Mouse (Mus musculus) embryonic facial prominence, embryonic 15.5 days (tissue): ENCODE measurements at regions not wholly inside any gene's neighbourhood (a gene's known extent, or its start where the extent isn't known, plus 50 kb on each side); places are given as distances from the start of the nearest gene placed in this dataset.

Experiments used
- ATAC-seq: fragments of 200-750 bp; cut with Nextera tagmentation; 2 replicates; pipeline ENCODE4 v1.8.0; 2017; ENCODE audit warnings: low read depth, moderate TSS enrichment; ENCODE audit not compliant: insufficient number of reproducible peaks, low FRiP score, low TSS enrichment
- H3K27ac ChIP-seq: fragments of 300-500 bp; sonication (generic); replicated peaks from 2 replicates; pipeline ENCODE4 v1.5.1; 2015; ENCODE audit warnings: mild to moderate bottlenecking, inconsistent platforms
- H3K27me3 ChIP-seq: fragments of 300-500 bp; sonication (generic); 2 replicates; pipeline ENCODE4 v1.6.1; 2015; ENCODE audit warnings: inconsistent platforms
- H3K36me3 ChIP-seq: fragments of 300-500 bp; sonication (generic); 2 replicates; pipeline ENCODE4 v1.6.1; 2015; ENCODE audit warnings: mild to moderate bottlenecking, inconsistent platforms
- H3K4me1 ChIP-seq: fragments of 300-500 bp; sonication (generic); 2 replicates; pipeline ENCODE4 v1.6.1; 2015; ENCODE audit warnings: inconsistent platforms
- H3K4me2 ChIP-seq: fragments of 300-500 bp; sonication (generic); replicated peaks from 2 replicates; pipeline ENCODE4 v1.6.1; 2015; ENCODE audit warnings: mild to moderate bottlenecking, inconsistent platforms
- H3K4me3 ChIP-seq: fragments of 300-500 bp; sonication (generic); replicated peaks from 2 replicates; pipeline ENCODE4 v1.5.1; 2015; ENCODE audit warnings: mild to moderate bottlenecking, inconsistent platforms
- H3K9ac ChIP-seq: fragments of 300-500 bp; sonication (generic); 2 replicates; pipeline ENCODE4 v1.6.1; 2015; ENCODE audit warnings: inconsistent platforms
- H3K9me3 ChIP-seq: fragments of 300-500 bp; sonication (generic); replicated peaks from 2 replicates; pipeline ENCODE4 v1.6.1; 2016; ENCODE audit warnings: inconsistent platforms
- WGBS: fragments of 180-500 bp; shearing (Covaris S2); methylation state at CpG from one replicate; pipeline ENCODE4 v1.1.7; 2015; 5-methylcytosine and 5-hydroxymethylcytosine counted together

DNA sequence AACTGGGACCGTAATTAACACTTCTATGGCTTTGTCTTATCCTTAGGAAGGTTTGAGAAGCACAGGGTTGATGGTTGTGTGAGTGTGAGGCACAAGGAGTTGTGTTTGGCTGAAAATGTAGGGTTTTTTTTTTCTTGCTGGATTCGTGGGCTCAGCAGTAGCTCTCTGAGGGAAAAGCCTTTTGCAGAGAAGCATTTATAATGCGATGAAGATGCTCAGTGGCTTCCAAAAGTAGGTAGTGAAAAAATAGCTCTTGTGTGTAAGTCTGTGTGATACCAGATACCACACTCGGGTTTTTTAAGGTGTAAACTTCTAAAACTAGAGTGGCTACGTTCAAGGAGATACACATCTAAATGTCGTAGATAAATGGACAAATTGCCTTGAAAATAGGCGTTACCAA, 149.1 kb upstream of the 4933402D24Rik start:
- Histone ChIP-seq H3K36me3 (no peaks in the 10 kb centered on the region), H3K4me2 (no peak overlapping the region), H3K27ac (no peak overlapping the region), H3K4me3 (no peak overlapping the region), H3K27me3 (no peaks in the 10 kb centered on the region), H3K4me1 (no peaks in the 10 kb centered on the region), H3K9ac (no peak overlapping the region), H3K9me3 (no peaks in the 10 kb centered on the region)
- WGBS: 51% methylated on average over 7 of the region's 7 CpGs
- no peak for ATAC-seq

- Histone ChIP-seq H3K4me2 (no peak overlapping the region), H3K27me3 (no peaks in the 10 kb centered on the region), H3K4me1 (no peaks in the 10 kb centered on the region), H3K36me3 (no peaks in the 10 kb centered on the region), H3K27ac (no peak overlapping the region), H3K9ac (no peak overlapping the region), H3K4me3 (no peak overlapping the region), H3K9me3 (no peaks in the 10 kb centered on the region)
- no peak for ATAC-seq
- WGBS: 69% methylated on average over 7 of the region's 7 CpGs
Observed at GRCm38 (mm10) chr1:63916907-63917650, 148.0 kb upstream of the 4933402D24Rik start.

DNA sequence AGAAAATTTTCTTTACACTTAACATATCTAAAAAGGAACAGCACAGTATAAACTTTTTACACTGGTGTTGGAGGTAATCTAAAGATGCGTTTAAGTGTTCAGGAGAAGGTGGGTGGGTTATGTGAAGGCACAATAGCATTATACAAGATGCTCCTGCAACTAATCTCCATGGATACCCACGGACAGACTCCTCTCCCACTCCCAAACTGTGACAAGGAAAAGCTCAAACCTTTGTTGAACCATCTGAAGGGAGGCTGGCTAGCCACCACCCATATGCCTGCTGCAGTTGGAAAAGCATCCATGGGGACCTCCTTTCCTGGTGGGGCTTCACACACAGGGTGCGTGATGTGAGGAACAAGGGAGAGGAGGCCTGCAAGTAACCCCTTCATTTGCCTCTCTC, 141.7 kb upstream of the 4933402D24Rik start:
- 83% methylated on average over 3 of the region's 3 CpGs for WGBS
- no peak for ATAC-seq
- no peak overlapping the region for H3K27ac ChIP-seq
- H3K4me3 ChIP-seq: no peak overlapping the region
- H3K4me2 ChIP-seq: no peak overlapping the region
- H3K27me3 ChIP-seq: no peaks in the 10 kb centered on the region
- H3K9ac ChIP-seq: no peak overlapping the region
- H3K9me3 ChIP-seq: no peaks in the 10 kb centered on the region
- H3K4me1 ChIP-seq: no peaks in the 10 kb centered on the region
- H3K36me3 ChIP-seq: no peaks in the 10 kb centered on the region

GRCm38 (mm10) chr1:63909191-63909590, 140.1 kb upstream of the 4933402D24Rik start:
- no peak for ATAC-seq
- Histone ChIP-seq H3K4me3 (no peak overlapping the region), H3K4me2 (no peak overlapping the region), H3K27me3 (no peaks in the 10 kb centered on the region), H3K4me1 (no peaks in the 10 kb centered on the region), H3K9me3 (no peaks in the 10 kb centered on the region), H3K36me3 (no peaks in the 10 kb centered on the region), H3K27ac (no peak overlapping the region), H3K9ac (no peak overlapping the region)
- 70% methylated on average over 2 of the region's 2 CpGs for WGBS

- no peak for ATAC-seq
- Histone ChIP-seq H3K4me1 (no peaks in the 10 kb centered on the region), H3K9ac (no peak overlapping the region), H3K36me3 (no peaks in the 10 kb centered on the region), H3K4me3 (no peak overlapping the region), H3K27me3 (no peaks in the 10 kb centered on the region), H3K4me2 (no peak overlapping the region), H3K27ac (no peak overlapping the region), H3K9me3 (no peaks in the 10 kb centered on the region)
- 83% methylated on average over 4 of the region's 4 CpGs for WGBS
Observed at GRCm38 (mm10) chr1:63903620-63904019, 134.6 kb upstream of the 4933402D24Rik start.

DNA sequence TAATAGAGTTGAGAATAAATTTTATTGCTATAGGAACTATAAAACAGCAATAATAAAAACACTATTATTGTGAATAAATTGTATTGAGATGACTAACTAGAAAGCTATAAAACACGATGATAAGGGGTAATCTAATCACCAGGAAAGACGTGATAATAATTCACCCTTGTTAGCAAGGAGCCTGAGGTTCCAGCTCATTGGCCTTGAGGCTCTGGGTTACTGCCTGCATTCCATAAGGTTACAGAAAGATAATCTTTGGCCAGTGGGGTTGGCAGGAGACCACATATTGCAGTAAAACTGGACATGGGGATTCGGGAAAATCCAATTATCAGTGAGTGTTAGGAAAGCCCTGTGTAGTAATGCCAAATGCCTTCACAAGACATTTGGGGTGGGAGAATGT, 134.1 kb upstream of the 4933402D24Rik start:
- H3K9ac ChIP-seq: no peak overlapping the region
- no peaks in the 10 kb centered on the region for H3K4me1 ChIP-seq
- no peak overlapping the region for H3K4me3 ChIP-seq
- H3K4me2 ChIP-seq: no peak overlapping the region
- H3K9me3 ChIP-seq: no peaks in the 10 kb centered on the region
- 57% methylated on average over 3 of the region's 3 CpGs for WGBS
- no peak overlapping the region for H3K27ac ChIP-seq
- no peaks in the 10 kb centered on the region for H3K27me3 ChIP-seq
- H3K36me3 ChIP-seq: no peaks in the 10 kb centered on the region
- ATAC-seq: no peak

- H3K36me3 ChIP-seq: no peaks in the 10 kb centered on the region
- no peak for ATAC-seq
- H3K4me2 ChIP-seq: no peak overlapping the region
- no peaks in the 10 kb centered on the region for H3K9me3 ChIP-seq
- H3K27ac ChIP-seq: no peak overlapping the region
- WGBS: 76% methylated on average over 1 of the region's 1 CpGs
- no peaks in the 10 kb centered on the region for H3K27me3 ChIP-seq
- no peak overlapping the region for H3K9ac ChIP-seq
- no peak overlapping the region for H3K4me3 ChIP-seq
- no peaks in the 10 kb centered on the region for H3K4me1 ChIP-seq
Observed at GRCm38 (mm10) chr1:63902391-63902790, 133.3 kb upstream of the 4933402D24Rik start.

- no peaks in the 10 kb centered on the region for H3K27me3 ChIP-seq
- no peaks in the 10 kb centered on the region for H3K36me3 ChIP-seq
- H3K27ac ChIP-seq: no peak overlapping the region
- no peak overlapping the region for H3K4me2 ChIP-seq
- H3K9me3 ChIP-seq: no peaks in the 10 kb centered on the region
- ATAC-seq: no peak
- H3K4me1 ChIP-seq: no peaks in the 10 kb centered on the region
- 70% methylated on average over 10 of the region's 10 CpGs for WGBS
- H3K9ac ChIP-seq: no peak overlapping the region
- H3K4me3 ChIP-seq: no peak overlapping the region
Observed at GRCm38 (mm10) chr1:63899631-63900577, 130.8 kb upstream of the 4933402D24Rik start.

DNA sequence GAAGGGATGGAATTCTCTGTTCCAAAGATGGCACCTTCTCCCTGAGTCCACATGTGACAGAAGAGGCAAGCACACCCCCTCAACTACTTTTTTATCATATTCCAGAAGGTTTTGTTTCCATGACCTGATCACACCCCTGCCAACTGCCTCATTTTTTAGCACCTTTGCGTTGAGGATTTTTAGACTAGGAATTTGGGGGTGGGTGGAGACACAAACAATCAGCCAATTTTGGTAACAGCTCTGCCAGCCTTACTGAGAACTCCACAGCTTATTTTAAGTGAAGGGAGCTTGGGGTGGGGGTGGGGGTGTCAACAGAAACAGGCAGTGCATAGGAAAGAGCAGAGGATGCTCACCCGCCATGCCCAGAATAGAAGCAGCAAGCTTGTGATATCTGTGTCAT, 129.7 kb upstream of the 4933402D24Rik start:
- H3K4me3 ChIP-seq: no peak overlapping the region
- H3K27me3 ChIP-seq: no peaks in the 10 kb centered on the region
- H3K9ac ChIP-seq: no peak overlapping the region
- H3K27ac ChIP-seq: no peak overlapping the region
- no peak overlapping the region for H3K4me2 ChIP-seq
- H3K4me1 ChIP-seq: no peaks in the 10 kb centered on the region
- 74% methylated on average over 2 of the region's 2 CpGs for WGBS
- ATAC-seq: no peak
- H3K9me3 ChIP-seq: no peaks in the 10 kb centered on the region
- H3K36me3 ChIP-seq: no peaks in the 10 kb centered on the region

GRCm38 (mm10) chr1:63897556-63897955, 128.5 kb upstream of the 4933402D24Rik start:
- no peak overlapping the region for H3K4me2 ChIP-seq
- no peak for ATAC-seq
- WGBS: 35% methylated on average over 2 of the region's 2 CpGs
- H3K4me1 ChIP-seq: no peaks in the 10 kb centered on the region
- H3K9ac ChIP-seq: no peak overlapping the region
- no peaks in the 10 kb centered on the region for H3K27me3 ChIP-seq
- H3K27ac ChIP-seq: no peak overlapping the region
- no peaks in the 10 kb centered on the region for H3K36me3 ChIP-seq
- 0 out of 2 replicates have a peak, but pooled peaks cover 2% of the 10 kb centered on the region for H3K9me3 ChIP-seq
- H3K4me3 ChIP-seq: no peak overlapping the region

DNA sequence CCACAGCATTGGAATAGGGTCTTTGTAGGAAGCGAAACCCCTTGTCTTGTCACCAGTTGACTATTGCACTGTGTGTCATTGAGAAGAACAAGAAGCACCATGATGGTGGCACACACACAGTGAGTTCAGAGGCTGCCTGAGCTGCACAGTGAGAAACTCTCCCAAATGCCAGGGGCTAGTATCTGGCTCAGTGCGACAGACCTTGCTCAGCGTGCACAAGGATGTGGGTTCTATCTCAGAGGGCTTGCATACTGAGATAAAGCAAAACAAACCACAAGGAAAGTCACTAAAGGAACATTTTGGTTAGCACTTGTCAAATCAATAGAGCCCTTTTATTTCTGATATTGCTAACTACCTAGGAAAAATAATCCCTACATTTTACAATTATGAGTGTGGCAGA, 110.5 kb upstream of the 4933402D24Rik start:
- Histone ChIP-seq H3K27ac (no peak overlapping the region), H3K27me3 (no peaks in the 10 kb centered on the region), H3K4me2 (no peak overlapping the region), H3K9me3 (no peaks in the 10 kb centered on the region), H3K4me1 (no peaks in the 10 kb centered on the region), H3K36me3 (no peaks in the 10 kb centered on the region), H3K4me3 (no peak overlapping the region), H3K9ac (no peak overlapping the region)
- 80% methylated on average over 3 of the region's 3 CpGs for WGBS
- no peak for ATAC-seq
